Mouse (Mus musculus) T-helper 1 cell (primary cell): Measurements from ENCODE around the gene Mgat3.

ENCODE experiments used
- in situ Hi-C: fragments of 300-600 bp; cut with MboI, MseI; formaldehyde crosslinking; loops from one replicate; pipeline ENCODE4 v1.15.1; 2025; ENCODE audit warnings: high pct_unique_total_duplicates

The Mgat3 gene

DNA sequence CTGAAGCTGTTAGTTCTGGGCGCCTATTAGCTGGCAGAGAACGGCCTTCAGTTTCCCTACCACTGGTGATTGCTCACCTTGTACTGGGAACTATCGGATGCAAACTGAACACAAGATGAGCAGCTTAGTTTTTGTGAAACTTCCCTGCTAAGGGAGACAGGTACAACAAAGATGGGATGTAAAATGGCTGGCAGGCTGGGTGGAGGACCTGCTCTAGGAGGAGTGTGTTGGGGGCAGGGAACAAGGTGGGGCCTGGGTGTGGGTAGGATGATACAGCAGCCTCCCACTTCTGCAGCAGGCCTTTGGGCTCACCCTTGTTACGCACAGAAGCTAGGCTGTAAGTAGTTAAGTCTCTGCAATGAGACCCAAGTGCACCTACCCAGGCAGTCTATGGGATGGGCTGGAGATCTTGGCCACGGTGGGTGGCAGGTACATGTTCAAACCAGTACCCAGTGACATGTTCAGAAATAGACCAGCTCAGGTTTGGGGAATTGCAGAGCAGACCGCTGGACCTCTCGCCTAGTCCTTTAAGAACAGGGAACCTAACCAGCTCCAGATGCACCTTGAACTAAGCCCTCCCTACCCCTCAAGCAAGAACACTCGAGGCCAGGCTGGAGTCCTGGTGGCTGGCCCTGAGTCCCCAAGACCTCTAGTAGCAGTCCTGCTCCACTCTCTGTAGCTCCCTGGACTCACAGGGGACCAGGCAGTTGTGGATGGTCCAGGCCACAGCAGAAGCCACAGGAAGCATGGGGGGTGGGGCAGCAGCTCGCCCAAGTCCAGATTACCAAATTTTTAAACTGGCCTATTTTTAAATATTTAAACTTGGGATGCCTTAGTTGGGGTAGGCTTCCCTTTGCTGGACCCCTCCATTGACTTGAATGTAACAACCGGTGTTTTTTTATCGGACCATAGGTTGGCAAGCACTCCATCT lies 85.0 kb downstream of the Mgat3 start:
- in situ Hi-C loops, result no loop called here

DNA sequence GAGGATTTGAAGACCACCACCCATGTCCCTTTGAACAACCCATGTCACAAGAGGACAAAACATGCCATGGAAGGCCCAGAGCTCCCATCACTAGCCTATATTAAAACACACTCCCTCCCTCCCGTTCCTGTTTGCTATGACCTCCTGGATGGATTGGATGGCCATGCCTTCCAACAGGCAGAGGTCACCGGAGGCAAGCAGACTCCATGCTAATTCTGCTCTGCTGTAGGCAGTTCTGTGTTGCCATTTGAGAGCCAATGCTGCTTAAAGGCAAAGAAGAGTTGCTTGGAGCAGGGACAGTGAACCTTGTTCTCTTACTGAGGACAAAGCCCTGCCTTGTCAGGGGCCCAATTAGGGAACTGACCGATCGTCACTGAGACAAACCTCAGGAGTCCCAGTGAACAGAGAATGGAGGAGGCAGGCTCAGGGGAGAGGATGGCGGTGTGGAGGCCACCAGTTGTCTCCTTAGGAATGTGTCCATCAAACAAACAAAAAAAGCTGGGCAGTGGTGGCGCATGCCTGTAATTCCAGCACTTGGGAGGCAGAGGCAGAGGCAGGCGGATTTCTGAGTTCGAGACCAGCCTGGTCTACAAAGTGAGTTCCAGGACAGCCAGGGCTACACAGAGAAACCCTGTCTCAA lies 86.0 kb downstream of the Mgat3 start:
- in situ Hi-C loops, result no loop called here

DNA sequence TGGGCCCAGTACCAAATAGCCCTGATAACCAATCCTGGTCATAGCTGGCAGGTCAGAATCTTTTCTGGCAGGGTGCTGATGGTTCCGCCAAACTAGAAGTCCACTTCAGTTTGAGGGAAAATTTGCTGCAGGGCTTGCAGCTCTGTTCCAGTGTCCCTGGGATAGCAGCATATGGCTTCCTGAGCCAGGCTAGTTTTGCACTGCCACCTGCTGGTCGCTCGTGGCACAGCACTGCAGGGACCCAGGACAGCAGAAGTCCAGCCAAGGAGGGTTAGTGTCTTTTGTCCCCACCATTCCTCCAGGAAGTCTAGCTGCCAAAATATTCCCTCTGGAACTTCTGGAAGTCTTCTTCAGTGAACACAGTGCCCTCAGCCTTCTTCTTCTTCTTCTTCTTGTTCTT lies 87.2 kb downstream of the Mgat3 start:
- in situ Hi-C loops, result no loop called here

DNA sequence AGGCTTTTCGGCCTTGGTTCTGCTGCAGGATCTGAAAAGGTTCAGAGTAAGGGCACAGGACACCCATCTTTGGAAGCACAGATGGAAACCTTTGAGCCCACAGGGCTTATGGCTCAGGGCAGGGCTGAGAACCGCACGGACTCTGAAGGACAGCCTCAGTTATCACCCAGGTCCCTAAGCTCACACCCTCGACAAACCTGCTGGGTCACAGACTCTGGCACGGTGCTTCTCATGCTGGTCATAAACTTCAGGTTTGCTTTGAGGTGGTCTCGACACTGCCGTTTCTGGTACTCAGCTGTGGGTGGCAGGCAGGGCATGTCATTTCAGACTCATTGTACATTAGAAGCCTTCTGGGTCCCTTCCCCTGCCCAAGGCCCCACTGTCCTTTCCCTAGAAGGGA lies 87.6 kb downstream of the Mgat3 start:
- in situ Hi-C loops, result no loop called here

DNA sequence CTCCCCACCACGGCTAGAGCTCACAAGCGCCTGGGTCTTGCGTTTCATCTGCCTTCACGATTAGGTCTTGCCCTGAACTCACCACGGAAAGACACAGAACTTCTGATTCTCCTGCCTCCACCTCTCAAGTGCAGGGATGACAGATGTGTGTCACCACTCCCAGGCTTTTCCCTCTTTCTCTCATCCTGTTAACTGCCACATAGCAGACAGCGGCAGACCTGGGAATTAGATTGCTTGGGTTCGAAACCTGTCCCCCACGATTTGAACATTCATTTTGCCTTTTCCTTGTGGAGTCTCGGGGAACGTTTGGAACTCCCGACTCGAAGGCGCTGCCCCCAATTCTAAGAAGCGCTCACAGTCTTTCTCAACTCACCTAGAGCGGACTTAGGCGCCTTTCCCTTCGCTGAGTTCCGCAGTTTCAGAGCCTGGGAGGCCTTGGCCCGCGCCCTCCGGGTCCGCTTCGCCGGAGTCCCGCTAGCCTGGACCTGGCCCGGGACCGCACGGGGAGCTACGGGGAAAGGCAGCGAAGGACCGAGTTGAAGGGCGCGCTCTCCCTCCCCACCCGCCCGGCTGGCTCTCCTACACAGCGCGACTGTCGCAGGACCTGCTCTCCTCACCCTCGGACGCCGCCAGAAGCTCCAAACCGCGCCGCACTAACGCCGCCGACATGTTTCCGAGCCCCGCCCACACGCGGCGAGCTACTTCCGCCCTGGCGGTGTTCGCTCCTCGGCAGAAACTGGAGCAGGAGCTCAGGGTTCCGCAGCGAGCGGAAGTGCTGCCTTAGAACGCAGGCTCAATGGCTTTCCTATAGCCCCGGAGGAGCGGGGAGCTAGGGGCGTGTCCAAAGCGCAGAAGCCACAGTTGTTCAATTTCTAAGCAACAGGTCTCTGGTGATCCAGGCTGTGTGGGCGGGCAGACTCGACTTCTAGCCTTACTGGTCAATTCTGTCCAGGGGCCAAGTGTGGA lies 90.4 kb downstream of the Mgat3 start, which contains the start of gene Rps19bp1:
Rps19bp1 (minus strand) TSS at position 706 of the 966 bp plus-strand sequence.
- in situ Hi-C loops, result no loop called here
